25 mouse cellular contexts compared by ENCODE assay signal in the genomic region with DNA sequence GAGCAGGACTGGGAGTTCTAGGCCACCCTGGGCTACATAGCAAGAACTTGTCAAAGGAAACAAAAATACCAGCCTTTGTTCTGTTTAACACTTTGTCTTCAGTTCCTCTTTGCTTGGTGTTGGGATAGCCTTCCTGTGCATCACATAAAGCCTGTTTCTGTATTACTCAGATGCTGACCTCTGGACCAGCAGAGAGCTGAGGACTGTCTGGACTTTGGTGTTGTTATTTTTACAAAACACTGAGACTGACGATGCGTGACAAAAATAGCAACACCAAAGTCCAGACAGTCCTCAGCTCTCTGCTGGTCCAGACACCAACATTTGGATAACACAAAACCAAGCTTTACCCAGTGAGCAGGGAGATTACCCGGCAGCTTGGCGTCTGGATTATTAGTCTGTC. TPM values are rescaled to one million over a fixed set of nuclear protein-coding genes. Genes with fewer than 3 reads are reported as not detected.
DNase-seq lines count a peak whose midpoint lies in the region; ATAC-seq lines count a peak whose summit lies in the region.
"Had no signal": no experiment of that assay in that cellular context is flagged by ENCODE, and none has a peak within 500 bp of the region (broad histone marks: within the 10 kb centered on the region; RNA-seq: fewer than 3 reads in every experiment).

No protein-coding gene starts in this region.

- H3K27ac ChIP-seq in heart, embryonic 14.5 days (replicated peaks in 1 of 2; ENCODE audit: control insufficient read depth in 1 of 2, insufficient read depth in 1 of 2, low read depth in 2 of 2, low read length in 2 of 2): peak overlapping the region; percentile 34 to 53; a peak in 3 of 4 replicates
- H3K27ac ChIP-seq in kidney, embryonic 16.5 days (ENCODE audit: low read length): no peak overlapping the region
- H3K27ac ChIP-seq: forebrain, embryonic 13.5 days; hindbrain, embryonic 15.5 days; limb, embryonic 12.5 days; liver, embryonic 15.5 days; macrophage; midbrain, embryonic 15.5 days; neural tube, embryonic 12.5 days had no signal

- intact Hi-C loops in heart, postnatal 36 days (cut with DNase I): no loop called here

- H3K4me1 ChIP-seq in heart, embryonic 14.5 days (ENCODE audit: control insufficient read depth in 2 of 2, insufficient read depth in 2 of 2, low read length in 2 of 2): peaks cover 3 to 4% of the 10 kb centered on the region in 2 experiments; a peak in 1 of 4 replicates
- H3K4me1 ChIP-seq in kidney, embryonic 16.5 days (ENCODE audit: insufficient read depth, low read length): no peaks in the 10 kb centered on the region
- H3K4me1 ChIP-seq: forebrain, embryonic 13.5 days; hindbrain, embryonic 15.5 days; limb, embryonic 12.5 days; liver, embryonic 15.5 days; midbrain, embryonic 15.5 days; neural tube, embryonic 12.5 days had no signal

- no peak overlapping the region for H3K9ac ChIP-seq in heart, embryonic 14.5 days (ENCODE audit: low read length)
- no peak overlapping the region for H3K9ac ChIP-seq in kidney, embryonic 16.5 days (replicated peaks; ENCODE audit: low read length)
- H3K9ac ChIP-seq: forebrain, embryonic 13.5 days; hindbrain, embryonic 15.5 days; limb, embryonic 12.5 days; liver, embryonic 15.5 days; midbrain, embryonic 15.5 days; neural tube, embryonic 12.5 days had no signal

- no peak overlapping the region for H3K4me3 ChIP-seq in heart, embryonic 14.5 days (ENCODE audit: control insufficient read depth in 1 of 2, insufficient read depth in 1 of 2, low read depth in 1 of 2, low read length in 2 of 2)
- H3K4me3 ChIP-seq in kidney, embryonic 16.5 days (ENCODE audit: low read length): no peak overlapping the region
- H3K4me3 ChIP-seq: forebrain, embryonic 13.5 days; hindbrain, embryonic 15.5 days; limb, embryonic 12.5 days; liver, embryonic 15.5 days; midbrain, embryonic 15.5 days; neural tube, embryonic 12.5 days had no signal

- no peak for ATAC-seq in heart, embryonic 14.5 days (ENCODE audit: insufficient number of reproducible peaks, insufficient read depth, low FRiP score, low read depth)
- peak; percentile 35; the same call in 1 of the 2 replicates for ATAC-seq in kidney, embryonic 16.5 days (ENCODE audit: low FRiP score, low TSS enrichment)
- ATAC-seq: forebrain, embryonic 13.5 days; lung, postnatal 0 days; midbrain, embryonic 15.5 days had no signal

- no peak for DNase-seq in heart, postnatal 36 days
- DNase-seq in kidney, adult 9 months: peak; percentile 87
- DNase-seq in kidney, postnatal 4 days: no peak
- DNase-seq in kidney, postnatal 14 days: peak; percentile 63
- no peak for DNase-seq in B cell, adult 2 months
- DNase-seq: adrenal gland, postnatal 25 days; cerebellum, adult 8-10 months; right cerebral cortex, postnatal 14 days had no signal

- no peaks in the 10 kb centered on the region for H3K36me3 ChIP-seq in heart, embryonic 14.5 days (ENCODE audit: control insufficient read depth, insufficient read depth, low read length)
- no peaks in the 10 kb centered on the region for H3K36me3 ChIP-seq in kidney, embryonic 16.5 days (ENCODE audit: insufficient read depth, low read length)
- H3K36me3 ChIP-seq: hindbrain, embryonic 15.5 days; limb, embryonic 12.5 days; liver, embryonic 15.5 days; midbrain, embryonic 15.5 days; neural tube, embryonic 12.5 days had no signal

- no peak overlapping the region for H3K4me2 ChIP-seq in heart, embryonic 14.5 days (ENCODE audit: low read length)
- H3K4me2 ChIP-seq in kidney, embryonic 16.5 days (replicated peaks; ENCODE audit: low read depth, low read length): no peak overlapping the region
- H3K4me2 ChIP-seq: forebrain, embryonic 13.5 days; hindbrain, embryonic 15.5 days; limb, embryonic 12.5 days; liver, embryonic 15.5 days; midbrain, embryonic 15.5 days; neural tube, embryonic 12.5 days had no signal

- no peaks in the 10 kb centered on the region for H3K27me3 ChIP-seq in heart, embryonic 14.5 days (ENCODE audit: control insufficient read depth, insufficient read depth, low read length)
- H3K27me3 ChIP-seq in kidney, embryonic 16.5 days (ENCODE audit: insufficient read depth, low read length): no peaks in the 10 kb centered on the region
- H3K27me3 ChIP-seq: forebrain, embryonic 13.5 days; hindbrain, embryonic 15.5 days; limb, embryonic 12.5 days; liver, embryonic 15.5 days; midbrain, embryonic 15.5 days; neural tube, embryonic 12.5 days had no signal

- WGBS in heart, embryonic 14.5 days: 24% methylated on average over 4 of the region's 4 CpGs
- 59% methylated on average over 4 of the region's 4 CpGs for WGBS in kidney, embryonic 16.5 days

- H3K9me3 ChIP-seq in heart, embryonic 14.5 days (ENCODE audit: control insufficient read depth, low read length): no peaks in the 10 kb centered on the region
- H3K9me3 ChIP-seq in kidney, embryonic 16.5 days (ENCODE audit: low read length): peaks cover 4% of the 10 kb centered on the region; the same call in 1 of the 2 replicates
- H3K9me3 ChIP-seq: forebrain, embryonic 13.5 days; hindbrain, embryonic 15.5 days; limb, embryonic 12.5 days; liver, embryonic 15.5 days; midbrain, embryonic 15.5 days; neural tube, embryonic 12.5 days had no signal

RNA-seq across cellular contexts. Expression of a gene that starts 16.3 kb away (rescaled TPM):
- not detected in 2 replicates for polyA plus RNA-seq in heart, embryonic 14.5 days (2014; fragmentation: Nextera tagmentation; extraction: Ambion mirVana)
- not detected for total RNA-seq in heart, postnatal 36 days (2021)
- polyA plus RNA-seq in kidney, embryonic 16.5 days (2015; fragmentation: Nextera tagmentation; extraction: Ambion mirVana): not detected in 2 replicates
- total RNA-seq: adrenal gland, postnatal 25 days; gastrocnemius, adult 18-20 months; hematopoietic stem cell, adult 5-6 weeks; layer of hippocampus, adult 18-20 months; layer of hippocampus, postnatal 25 days had no signal
- polyA plus RNA-seq: brain, embryonic 14.5 days; embryonic facial prominence, embryonic 14.5 days; forebrain, embryonic 13.5 days; hindbrain, embryonic 15.5 days; liver, embryonic 15.5 days; lung, postnatal 0 days; macrophage; midbrain, embryonic 15.5 days; thymus, postnatal 0 days had no signal

RNA-seq across cellular contexts. Expression of a gene that starts 21.5 kb away (rescaled TPM):
- 0.62 and 0.80 TPM in 2 replicates for polyA plus RNA-seq in heart, embryonic 14.5 days (2014; fragmentation: Nextera tagmentation; extraction: Ambion mirVana)
- total RNA-seq in heart, postnatal 36 days (2021): not detected
- polyA plus RNA-seq in kidney, embryonic 16.5 days (2015; fragmentation: Nextera tagmentation; extraction: Ambion mirVana): 6.7 and 7.1 TPM in 2 replicates
- total RNA-seq: adrenal gland, postnatal 25 days; hematopoietic stem cell, adult 5-6 weeks had no signal
- polyA plus RNA-seq: macrophage had no signal

RNA-seq across cellular contexts. Expression of a gene that starts 39.9 kb away (rescaled TPM):
- 10.4 and 12.0 TPM in 2 replicates for polyA plus RNA-seq in heart, embryonic 14.5 days (2014; fragmentation: Nextera tagmentation; extraction: Ambion mirVana)
- total RNA-seq in heart, postnatal 36 days (2021): 1 to 10 TPM; 1.4 to 2.3 TPM
- polyA plus RNA-seq in kidney, embryonic 16.5 days (2015; fragmentation: Nextera tagmentation; extraction: Ambion mirVana): 4.1 TPM in 2 replicates

RNA-seq across cellular contexts. Expression of a gene that starts 50.1 kb away (rescaled TPM):
- polyA plus RNA-seq in heart, embryonic 14.5 days (2014; fragmentation: Nextera tagmentation; extraction: Ambion mirVana): 10.6 TPM in 2 replicates
- total RNA-seq in heart, postnatal 36 days (2021): 1 to 10 TPM; 3.2 to 5.6 TPM
- 16.0 and 17.9 TPM in 2 replicates for polyA plus RNA-seq in kidney, embryonic 16.5 days (2015; fragmentation: Nextera tagmentation; extraction: Ambion mirVana)

Comparison
In these comparisons a context has a peak if more than half of its experiments do, and no peak if none do; other contexts are left out.
1. DNase-seq: peak in kidney, adult 9 months (single experiment) and kidney, postnatal 14 days (single experiment); none in heart, postnatal 36 days (0 of 2), kidney, postnatal 4 days (0 of 2) and B cell, adult 2 months (0 of 2).